Mouse (Mus musculus) cerebellum, postnatal 25 days (tissue): ENCODE results near the gene Ptov1.
A peak's percentile ranks its signal among the peaks of the same experiment; 100 is the strongest.

Experiments
- DNase-seq, 2 experiments: peaks; one replicate each; pipeline ENCODE4 v3.0.0; 2021; ENCODE audit warnings: mixed read lengths in 2 of 2

Gene Ptov1

DNA sequence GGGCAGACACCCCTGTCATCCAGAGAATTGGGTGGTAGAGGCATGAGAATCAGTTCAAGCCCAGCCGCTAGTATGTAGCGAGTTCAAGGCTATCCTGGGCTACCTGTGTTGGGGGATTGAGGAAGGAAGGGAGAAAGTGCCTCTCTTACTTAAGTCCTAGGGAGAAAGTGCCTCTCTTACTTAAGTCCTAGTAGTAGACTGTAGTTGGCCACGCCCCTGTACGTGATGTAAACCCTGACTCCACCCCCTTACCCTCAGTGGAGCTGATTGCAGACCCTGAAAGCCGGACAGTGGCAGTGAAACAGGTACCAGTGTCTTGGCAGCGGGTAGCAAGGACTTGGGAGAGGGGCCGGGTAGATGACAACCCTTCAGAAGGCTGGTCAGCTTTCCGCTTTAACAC lies 11.7 kb downstream of the Ptov1 start:
- no peak for DNase-seq

DNA sequence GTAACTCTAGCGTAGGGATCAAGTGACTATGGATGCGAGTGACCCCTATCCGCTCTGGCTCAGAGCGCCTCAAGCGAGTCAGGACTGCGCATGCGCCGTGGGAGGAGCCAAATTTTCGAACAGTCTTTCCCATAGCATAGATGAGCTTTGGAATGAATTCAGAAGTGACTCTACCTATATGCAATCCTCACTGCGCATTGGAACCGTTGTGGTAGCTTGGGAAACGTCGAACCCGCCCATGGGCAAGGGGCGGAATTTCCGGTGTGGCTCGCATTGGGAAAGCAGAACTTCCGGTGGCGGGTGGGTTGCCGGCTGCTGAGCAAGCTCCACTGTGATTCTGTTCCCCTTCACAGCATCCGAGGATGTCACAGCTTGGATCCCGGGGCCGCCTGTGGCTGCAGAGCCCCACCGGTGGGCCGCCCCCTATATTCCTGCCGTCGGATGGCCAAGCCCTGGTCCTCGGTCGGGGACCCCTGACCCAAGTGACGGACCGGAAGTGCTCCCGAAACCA lies 12.5 kb downstream of the Ptov1 start, which contains the start of gene Pnkp:
TSS of gene Pnkp (plus strand) at position 98 of the 511 bp plus-strand sequence.
- peak; percentile 89 to 90 for DNase-seq

DNA sequence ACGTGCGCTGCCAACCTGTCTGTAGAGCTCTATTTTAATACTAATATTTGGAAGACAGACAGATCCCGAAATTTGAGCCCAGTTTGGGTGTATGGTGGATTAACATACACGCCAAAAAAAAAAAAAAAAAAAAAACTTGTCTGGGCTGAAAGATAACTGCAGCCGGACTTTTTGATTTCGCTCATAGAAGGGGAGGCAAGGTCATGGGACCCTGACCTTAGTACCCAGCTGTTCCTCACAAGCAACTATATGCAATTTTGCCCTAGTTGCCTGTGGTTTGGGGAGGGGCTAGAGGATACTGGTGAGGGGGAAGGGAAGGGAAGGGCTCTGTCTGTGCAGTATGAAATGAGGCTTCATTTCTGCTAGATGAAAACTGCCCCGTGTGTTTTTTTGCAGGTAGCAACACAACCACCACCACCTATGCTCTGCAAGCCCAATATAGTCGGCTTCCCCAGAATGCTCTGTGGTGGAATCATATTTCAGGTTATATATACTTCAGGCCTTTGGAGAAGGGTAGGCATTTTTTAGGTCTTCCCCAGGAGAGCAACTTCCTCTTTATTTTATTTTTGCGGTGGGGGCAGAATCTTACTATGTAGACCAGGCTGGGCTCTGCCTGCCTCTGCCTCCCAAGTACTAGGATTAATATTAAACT lies 13.2 kb downstream of the Ptov1 start:
- DNase-seq, result no peak

DNA sequence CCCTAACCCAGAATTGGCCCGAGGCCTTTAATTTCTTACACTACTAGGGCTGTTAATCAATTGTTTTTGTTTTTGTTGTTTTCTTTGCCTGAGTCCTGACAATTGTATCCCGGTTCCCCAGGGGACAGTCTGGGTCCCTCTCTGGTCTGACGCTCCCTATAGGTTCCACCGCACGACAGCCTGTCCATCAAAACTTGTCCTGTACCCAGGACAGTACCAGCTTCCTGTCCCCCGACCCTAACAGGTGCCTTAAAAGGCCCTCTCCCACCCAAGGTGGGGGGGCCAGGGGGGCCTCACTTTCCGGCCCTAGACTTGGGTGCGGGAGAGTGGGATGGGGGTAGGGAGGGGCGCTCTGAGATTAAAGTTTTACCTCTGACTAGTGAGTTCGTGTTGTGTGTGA lies 14.6 kb downstream of the Ptov1 start:
- DNase-seq, result peak in 1 of 2 experiments; percentile 57

DNA sequence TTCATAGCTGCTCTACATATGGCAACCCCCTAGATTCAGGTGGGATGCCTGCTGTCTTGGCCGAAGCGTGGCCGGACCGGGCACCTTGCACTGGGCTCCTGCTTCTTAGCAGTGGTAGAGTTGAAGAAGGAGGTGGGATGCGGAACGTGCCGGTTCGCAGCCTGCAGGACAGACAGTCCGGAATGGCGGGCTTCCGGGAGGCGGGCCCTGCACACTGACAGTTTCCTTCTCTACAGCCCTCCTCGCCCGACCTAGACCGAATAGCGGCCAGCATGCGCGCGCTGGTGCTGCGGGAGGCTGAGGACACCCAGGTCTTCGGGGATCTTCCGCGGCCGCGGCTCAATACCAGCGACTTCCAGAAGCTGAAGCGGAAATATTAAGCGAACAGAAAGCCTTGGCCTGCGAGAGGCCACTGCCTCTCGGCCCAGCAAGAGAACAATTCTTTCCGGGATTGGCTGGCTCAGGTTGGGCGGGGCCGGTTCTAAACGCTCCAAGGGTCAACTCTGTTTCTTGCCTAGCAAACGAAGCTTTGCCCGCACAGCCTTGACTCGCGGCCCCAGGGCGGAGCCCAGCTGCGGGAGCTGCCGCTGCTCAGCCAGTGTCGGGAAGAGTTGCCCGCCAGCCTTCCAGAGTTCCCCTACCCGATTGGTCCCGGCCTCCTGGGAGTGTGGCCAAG lies 15.1 kb downstream of the Ptov1 start:
- peak; percentile 88 to 89 for DNase-seq

DNA sequence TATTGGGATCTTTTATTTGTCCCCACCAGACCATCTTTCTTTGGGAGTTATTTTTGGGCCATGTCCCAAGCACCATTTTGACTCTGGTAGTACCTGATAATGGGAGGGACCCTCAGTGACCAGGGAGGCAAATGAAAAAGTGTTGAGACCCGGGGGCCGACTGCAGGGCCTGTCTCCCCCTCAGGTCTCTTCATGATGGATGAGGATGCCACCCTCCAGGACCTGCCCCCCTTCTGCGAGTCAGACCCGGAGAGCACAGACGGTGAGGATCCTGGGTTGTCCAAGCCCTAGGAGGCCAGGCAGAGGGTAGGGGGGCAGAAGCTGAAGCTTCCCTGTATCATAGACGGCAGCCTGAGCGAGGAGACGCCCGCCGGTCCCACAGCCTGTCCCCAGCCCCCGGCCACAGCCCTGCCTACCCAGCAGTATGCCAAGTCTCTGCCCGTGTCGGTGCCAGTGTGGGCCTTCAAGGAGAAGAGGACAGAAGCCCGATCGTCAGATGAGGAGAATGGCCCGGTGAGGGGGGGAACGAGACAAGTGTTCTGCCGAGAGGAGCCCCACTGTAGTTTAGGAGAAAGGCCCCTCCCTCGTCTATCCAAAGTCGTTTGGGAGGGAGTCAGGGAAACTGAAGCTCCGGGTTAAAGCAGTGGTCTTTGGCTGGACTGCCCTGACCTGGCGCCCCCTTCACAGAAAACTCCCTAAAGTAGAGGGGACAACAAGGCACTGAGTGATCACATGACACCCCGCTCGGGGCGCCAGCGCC lies 15.8 kb downstream of the Ptov1 start:
- DNase-seq, result peak in 1 of 2 experiments; percentile 58

DNA sequence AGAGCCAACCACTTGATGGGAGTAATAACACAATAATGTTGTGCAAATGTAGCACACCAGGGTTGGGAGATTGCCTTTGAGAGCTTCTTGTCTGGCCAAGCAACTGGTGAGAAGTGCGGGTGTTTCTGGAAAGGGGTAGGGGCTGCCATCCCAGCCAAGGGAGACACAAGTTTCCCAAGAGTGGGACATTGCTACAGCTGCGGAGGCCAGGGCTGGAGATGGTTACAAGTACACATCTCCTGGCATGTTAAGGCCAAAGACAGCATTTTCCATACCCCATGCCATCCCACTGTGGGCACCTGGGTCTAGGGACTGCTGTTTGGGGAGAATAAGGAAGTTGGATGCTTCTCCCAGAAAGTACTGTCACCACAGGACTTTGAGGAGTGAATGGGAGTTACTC lies 16.5 kb downstream of the Ptov1 start:
- no peak for DNase-seq

DNA sequence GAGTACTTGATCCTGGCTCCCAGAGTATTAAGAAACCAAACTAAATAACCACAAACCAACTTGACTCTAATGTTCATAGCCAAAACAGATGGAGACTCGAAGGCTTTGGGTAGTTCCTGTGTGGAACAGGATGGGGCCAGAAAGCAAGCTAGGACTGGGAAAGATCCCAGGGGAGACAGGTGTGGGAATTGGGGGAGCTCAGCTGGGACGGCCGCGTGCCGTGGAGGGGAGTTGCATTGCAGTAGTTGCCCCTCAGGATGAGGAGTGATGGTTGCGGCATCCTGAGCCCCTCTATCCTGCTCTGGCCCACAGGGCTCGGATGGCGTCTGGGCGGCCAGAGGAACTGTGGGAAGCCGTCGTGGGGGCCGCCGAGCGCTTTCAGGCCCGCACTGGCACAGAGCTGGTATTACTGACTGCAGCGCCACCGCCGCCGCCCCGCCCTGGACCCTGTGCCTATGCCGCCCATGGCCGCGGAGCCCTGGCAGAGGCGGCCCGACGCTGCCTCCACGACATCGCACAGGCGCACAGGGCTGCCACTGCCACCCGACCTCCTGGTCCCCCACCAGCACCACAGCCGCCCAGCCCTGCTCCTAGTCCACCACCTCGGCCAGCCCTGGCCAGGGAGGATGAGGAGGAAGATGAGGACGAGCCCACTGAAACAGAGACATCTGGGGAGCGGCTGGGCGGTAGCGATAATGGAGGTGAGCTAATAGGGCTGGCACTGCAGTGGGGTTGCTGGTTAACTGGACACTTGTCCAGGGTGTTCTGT lies 17.1 kb downstream of the Ptov1 start:
- DNase-seq, result no peak

DNA sequence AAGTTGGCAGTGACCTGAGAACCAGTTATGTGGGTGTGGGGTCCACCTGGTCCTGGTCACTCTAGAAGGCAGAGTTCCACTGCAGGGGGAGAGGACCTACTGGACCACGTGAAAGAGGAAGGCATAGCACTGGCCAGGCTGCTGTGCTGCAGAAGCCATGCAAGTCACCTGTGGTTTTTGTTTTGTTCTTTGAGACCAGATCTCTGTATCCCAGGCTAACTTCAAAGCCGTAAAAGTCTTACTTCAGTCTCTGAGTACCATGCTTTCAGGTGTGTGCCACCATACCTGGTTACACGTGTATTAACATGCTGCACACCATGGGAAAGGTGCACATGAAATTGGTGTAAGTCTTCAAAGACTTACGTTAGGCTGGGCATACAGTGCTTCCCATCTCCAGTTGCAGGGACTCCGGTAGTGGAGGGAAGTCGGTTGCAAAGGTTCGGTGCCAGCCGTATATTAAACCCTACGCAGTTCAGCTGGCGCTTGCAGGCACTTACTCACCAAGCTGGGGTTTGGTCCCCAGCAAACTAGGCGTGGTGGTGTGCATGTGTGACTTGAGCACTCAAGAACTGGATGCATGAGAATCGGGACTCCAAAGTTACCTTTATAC lies 17.9 kb downstream of the Ptov1 start:
- DNase-seq, result no peak

DNA sequence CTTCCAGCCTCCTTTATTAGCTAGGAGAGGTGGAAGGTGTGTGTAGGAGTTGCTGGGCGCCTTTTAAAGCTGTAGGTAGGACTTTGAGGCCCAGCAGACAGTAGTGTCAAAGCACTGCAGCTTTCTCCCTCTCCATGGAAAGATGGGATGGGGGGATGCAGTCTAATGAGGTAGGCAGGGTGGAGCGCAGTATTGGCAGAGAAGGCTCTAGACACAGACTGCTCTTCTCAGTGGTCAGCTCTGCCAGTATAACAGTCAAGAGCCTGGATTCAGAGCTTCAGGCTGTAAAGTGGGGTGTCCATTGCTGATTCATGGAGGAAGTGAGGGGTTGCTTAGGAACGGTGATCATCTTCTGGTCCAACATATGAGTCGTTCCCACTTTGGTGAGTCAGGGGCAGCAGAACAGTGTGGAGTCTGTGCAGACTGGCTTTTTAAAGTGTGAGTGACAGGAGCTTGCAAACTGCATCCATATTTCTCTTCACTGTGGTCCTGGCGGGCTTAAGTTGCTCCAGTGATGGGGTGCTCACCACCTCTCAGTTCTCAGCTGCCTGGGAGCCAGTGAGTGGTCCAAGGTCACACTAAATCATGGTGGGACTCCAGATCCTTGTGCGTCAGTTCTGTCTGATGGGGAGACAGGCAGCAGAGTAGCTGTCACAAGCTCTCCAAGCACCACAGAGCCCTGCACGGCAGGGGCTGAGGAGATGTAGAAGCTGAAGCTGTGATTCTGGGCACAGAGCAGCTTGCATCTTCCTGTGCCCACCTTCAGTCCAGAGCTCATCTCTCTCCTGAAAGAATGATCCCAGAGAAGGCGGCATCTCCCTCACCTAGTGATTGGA lies 18.6 kb downstream of the Ptov1 start:
- no peak for DNase-seq

DNA sequence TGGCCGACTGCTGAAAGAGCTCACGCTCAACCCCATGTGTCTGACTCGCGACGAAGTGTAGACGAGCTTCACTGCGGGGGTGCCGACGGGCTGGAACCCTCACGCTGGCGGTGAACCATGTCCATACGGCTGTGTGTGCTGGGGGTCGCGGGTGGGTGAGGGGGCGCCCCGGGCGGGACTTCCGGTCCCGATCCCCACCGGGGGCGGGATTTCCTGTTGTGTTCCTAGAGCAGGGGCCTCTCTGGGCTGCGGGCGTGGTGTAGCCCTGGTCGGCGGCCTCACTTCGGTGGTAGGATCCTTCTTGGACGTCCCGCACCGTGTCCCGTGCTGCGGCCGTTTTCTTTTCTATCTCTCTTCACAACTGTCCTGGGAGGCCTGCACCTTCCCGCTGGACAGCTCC lies 19.4 kb downstream of the Ptov1 start:
- peak; percentile 77 to 88 for DNase-seq

DNA sequence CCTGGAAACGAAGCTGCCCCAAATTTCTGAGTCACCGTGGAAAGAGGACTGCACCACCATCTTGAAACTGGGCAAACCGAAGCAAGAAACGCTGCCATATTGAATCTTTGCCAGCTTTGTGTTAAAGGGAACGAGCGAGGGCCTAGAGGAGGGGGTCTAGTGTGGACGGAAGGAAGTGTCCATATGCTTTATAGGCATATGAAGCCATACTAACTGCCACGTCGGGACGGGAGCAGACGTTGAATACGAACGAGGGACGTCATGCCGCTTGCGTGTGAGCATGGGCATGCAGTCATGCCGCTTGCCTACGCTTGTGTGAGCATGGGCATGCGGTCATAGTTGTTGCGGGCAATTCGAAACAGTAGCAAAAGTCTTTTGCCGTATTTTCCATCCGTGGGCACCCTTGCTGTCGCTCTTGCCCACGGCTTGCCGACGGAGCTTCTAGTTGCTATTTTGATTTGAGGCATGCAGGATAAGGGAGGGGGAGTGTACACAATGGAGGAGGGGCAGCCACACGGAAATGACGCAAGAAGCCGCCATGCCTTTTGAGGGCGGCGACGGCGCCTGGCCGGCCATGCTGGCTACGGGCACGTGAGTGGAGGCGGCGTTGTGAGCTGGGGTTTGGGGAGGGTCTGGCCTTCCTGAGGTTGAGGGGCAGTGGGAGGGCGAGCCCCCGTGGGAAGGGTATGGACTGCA lies 20.0 kb downstream of the Ptov1 start:
- peak; percentile 91 to 93 for DNase-seq

DNA sequence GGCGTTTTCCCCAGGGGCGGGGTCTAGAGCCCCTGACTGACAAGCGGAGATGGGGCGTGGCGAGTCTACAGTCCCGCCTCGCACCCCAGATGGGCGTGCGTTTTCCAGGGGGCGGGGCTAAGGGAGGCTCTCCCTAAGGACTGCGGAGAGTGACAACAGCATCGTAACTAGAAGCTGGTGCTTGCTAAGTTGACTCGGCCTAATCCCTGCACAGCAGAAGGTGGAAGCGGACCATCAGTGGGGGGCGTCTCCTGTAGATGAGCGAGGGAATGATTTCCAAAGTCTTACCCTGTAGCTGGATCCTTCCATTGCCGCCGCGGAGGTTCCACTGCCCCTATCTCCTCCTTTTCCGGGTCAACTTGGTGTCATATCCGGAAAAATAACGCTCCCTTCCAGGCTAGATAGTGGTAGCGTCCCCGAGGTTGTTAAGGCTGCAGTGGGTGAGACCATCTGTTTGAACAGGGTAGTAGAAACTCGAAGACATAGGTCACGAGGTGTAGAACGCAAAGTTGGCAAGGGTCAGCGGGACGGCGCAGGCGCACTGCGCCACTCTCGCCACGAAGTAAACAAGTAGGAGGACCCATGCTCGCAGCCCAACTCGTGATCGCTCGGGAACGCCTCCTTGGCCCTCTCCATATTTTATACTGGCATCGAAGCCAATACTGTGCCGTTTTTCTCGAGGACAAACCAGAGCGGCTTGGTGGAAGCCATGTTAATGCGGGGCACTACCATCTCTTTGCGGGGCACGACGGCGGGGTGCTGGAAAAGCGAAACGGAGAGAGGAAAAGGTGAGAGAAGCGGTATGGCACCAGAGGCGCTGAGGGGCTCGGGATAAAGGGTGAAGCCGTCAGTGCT lies 20.8 kb downstream of the Ptov1 start, which contains the start of the genes Akt1s1 and Tbc1d17:
TSS of gene Akt1s1 (plus strand) at position 431 of the 855 bp plus-strand sequence.
TSS of gene Tbc1d17 (minus strand) at position 519 of the 855 bp plus-strand sequence.
- peak; percentile 99 to 100 for DNase-seq

DNA sequence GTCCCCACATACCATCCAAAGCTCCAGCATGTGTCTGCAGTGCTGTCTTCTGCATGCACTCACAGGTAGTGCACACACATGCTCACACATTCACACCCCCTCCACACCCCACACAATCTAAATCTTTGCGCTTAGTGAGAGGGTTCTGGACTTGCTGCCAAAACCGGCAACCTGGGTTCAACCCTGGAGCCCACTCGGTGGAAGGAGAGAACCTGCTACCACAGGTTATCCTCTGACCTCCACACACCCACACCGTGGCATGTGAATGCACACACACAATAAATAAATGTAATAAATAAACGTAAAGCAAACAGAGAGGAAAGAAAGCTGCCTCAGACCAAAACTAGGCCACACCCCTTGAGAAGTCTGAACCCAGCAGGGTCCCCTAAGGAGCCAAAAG lies 21.8 kb downstream of the Ptov1 start:
- DNase-seq, result peak in 1 of 2 experiments; percentile 41

DNA sequence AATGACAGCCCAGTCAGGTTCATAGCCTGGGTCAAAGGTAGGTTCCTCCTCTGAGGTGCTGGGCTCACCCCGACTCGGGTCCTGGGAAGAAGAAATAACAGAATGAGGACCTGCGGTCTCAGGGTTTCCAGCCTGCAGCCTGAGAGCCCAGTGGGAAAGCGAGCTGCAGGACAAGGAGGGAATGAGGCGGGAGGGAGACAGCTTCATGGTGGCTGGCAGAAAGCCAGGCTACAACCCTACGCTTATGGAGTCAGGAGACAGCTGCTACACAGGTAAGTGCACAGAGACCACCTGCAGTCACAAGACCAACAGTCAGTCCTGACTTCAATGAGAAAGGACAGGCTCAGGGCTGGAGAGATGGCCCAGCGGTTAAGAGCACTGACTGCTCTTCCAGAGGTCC lies 22.8 kb downstream of the Ptov1 start:
- DNase-seq, result peak in 1 of 2 experiments; percentile 47

DNA sequence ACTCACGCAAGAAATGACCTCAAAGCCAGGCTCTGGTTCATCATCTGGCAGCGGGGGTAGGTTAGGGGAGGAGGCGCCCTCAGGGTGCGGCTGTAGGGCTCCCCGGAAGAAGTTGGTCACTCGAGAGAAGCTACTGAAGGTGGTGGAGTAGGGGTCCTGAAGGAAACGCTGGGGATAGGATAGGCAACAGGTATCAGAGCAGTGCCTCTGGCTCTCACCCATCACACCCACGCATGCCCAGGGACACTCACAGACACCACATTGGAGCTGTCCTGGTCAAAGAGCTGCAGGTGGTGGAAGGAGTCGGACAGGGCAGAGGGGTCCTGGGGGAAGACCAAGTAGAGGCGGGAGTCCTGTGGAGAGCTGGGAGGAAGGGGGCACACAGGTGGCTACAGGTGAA lies 24.6 kb downstream of the Ptov1 start:
- peak in 1 of 2 experiments; percentile 15 for DNase-seq

DNA sequence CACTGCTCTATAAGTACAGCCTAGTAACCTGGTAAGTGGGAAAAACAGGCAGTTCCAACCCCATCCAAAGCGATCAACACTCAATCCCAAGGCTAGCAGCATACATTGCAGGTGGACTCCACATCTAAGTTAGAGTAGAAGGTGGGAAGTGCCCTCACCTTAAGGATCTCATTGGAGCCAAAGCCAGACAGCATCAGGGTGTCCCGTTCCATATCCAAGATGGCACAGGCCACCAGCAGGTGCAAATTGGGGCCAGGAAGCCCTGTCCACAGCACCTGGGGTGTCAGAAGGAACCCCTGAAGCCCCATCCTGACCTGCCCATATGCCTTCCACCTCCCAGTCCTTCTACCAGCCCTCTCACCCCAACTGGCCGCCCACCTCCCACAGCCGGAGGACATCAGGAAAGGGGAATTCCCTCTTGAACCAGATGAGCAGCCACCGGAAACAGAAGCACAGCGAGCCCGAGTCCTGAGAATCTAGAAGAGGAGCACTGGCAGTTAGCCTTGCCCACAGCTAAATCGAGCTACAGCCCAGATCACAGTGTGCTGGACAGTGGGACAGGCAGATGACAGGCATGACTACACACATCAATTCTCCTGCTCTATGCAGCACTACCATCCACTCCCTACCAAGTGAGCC lies 27.6 kb downstream of the Ptov1 start:
- peak in 1 of 2 experiments; percentile 8 for DNase-seq

DNA sequence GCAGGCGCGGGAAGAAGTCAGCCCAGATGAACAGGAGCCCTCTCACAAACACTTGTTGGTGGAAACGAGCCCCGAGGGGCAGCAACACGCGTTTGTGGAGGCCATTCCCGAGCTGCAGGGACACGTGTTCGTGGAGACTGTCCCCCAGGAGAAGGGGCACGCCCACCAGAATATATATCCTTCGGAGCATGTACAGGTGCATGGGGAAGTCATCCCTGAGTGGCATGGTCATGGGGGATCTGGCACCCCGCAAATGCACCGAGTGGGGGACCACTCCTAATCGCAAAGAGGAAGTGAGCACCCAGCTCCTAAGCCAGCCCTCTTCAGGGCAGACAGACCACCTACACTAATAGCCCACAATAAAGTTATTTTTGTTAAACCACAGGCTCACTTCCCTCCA lies 29.2 kb downstream of the Ptov1 start:
- peak in 1 of 2 experiments; percentile 17 for DNase-seq
